Mouse (Mus musculus) cerebellum, postnatal 10 days (tissue): Measurements from ENCODE around the gene Cldn20.
A peak's percentile ranks its signal among the peaks of the same experiment; 100 is the strongest.

Experiments
- DNase-seq, 2 experiments: peaks; one replicate each; pipeline ENCODE4 v3.0.0; 2021; ENCODE audit warnings: mixed read lengths in 2 of 2

Gene Cldn20

GRCm38 (mm10) chr17:3530549-3530948 is 1.8 kb upstream of the Cldn20 start:
- DNase-seq: no peak

DNA sequence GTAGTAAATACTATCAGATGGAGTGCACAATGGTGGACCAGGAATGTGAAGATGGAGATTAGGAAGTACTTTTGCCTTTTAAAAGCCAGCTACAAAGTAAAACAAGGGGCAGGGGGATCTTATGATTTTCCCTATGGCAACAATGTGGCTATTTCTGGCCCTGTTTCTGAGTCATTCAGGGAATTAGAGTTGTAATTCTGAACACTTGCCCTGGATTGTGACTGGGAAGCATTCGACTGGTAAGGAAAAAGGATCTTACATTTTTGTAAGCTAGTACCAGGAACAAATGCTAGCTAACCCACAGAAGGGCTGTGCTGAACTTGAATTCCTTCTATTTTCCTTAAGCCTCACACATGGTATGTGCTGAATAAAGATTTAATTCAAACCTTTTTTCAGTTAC is 713 bp upstream of the Cldn20 start:
- no peak for DNase-seq

GRCm38 (mm10) chr17:3533425-3533824 is 1.1 kb downstream of the Cldn20 start:
- DNase-seq: peak; percentile 58 to 60

DNA sequence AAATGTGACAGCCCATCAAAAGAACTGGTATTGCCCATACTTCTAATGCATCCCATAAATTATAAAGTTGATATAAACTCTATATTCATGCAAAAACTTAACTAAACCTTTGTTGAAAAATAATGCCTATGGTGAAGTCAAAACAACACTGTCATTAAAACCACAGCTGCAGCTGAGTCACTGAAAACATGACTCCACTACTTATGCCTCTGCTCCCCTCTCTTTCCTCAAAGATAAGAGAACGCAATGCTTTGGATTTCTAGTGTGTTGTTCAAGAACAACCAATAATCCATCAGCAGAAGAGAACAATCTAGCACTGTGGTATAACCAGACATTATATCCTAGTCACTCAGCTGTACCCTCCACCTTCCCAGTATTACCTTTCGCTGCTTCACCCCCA is 8.0 kb downstream of the Cldn20 start:
- no peak for DNase-seq

- no peak for DNase-seq
Observed at GRCm38 (mm10) chr17:3541033-3541432, 8.7 kb downstream of the Cldn20 start.

- peak in 1 of 2 experiments; percentile 27 for DNase-seq
Observed at GRCm38 (mm10) chr17:3547725-3548124, 15.4 kb downstream of the Cldn20 start.

DNA sequence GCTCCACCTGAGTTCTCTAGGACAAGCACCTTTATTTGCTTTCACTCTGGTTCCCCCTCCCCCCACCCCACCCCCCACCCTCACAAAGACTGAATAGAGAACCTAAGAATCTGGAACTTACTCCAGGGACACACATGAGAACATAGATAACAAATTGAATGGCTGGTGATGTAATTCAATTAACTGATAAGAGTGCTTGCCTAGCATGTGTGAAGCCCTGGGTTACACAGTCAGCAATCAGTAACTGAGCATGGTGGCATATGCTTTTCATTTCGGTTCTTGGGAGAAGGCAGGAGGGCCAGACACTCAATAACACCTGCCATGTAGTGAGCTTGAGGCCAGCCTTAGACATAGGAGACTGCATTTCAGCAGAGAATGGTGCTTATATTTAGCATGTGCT is 23.9 kb downstream of the Cldn20 start:
- DNase-seq: no peak

- peak; percentile 98 to 99 for DNase-seq
Observed at GRCm38 (mm10) chr17:3557331-3558311, 25.3 kb downstream of the Cldn20 start, which contains the start of gene Tfb1m. Gene Tfb1m, minus strand, starts transcription at chr17:3557781.

DNA sequence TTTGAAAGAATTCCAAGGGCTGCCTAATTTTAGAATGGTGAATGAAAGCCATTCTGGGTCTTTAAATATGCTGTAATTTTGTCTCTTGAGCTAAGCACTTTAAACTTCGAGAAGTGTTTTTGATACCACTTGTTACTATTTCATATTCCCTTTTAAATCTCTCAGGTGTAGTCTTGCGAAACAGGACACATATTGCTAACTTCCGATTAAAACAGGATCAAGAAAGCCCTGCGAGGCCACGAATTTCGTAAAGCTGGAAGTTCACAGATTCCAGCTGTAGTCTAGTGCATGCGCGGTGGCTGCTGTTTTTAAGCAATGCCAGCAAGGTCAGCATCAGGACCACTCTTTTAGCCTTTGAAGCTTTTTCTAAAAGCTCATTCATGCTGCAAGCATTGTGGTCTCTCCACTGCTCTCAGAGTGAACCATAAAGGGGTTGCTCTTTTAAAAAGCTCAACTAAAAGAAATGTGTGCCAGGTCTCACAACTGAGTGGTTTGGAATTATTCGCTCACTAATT is 26.1 kb downstream of the Cldn20 start:
- DNase-seq: no peak

DNA sequence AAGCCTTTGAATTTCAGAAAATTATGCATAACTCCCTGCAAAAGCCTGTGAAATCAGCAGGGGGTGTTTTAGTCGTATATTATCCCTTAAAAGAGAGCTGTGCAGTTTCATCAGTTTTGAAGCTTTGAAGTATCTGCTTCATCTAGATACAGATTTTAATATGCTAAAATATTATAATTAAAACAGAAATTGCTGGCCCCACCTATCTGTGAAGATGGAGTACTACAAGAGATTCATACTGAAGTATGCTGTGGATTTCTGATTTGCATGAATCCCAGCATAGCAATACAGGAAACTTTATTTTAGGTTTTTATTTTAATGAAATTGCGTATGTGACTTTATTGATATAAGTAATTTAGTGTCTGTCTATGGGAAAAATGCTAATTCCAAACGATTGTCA is 28.2 kb downstream of the Cldn20 start:
- DNase-seq: peak in 1 of 2 experiments; percentile 27

DNA sequence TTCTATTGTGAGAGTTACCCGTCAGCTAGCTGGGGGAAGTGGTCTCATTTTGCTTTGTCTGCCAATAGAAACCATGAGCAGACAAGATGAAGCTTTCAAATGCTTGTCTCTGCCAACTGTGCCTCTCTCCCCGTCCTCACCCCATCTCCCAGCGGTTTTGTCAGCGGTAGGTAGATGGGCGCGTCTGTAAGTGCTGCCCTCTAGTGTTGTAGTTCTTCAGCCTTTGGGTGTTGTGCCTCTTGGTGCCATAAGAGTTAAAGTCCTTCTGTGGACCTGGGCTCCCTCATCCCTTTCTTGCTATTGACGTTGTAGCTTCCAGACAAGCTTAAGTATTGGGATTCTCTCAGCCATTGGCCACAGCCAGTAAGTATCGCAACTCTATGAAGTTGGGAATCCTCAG is 30.1 kb downstream of the Cldn20 start:
- DNase-seq: no peak

- DNase-seq: peak; percentile 88 to 93
Observed at GRCm38 (mm10) chr17:3570876-3571275, 38.5 kb downstream of the Cldn20 start.
